ENCODE assay signal across 8 mouse cellular contexts in the genomic region with DNA sequence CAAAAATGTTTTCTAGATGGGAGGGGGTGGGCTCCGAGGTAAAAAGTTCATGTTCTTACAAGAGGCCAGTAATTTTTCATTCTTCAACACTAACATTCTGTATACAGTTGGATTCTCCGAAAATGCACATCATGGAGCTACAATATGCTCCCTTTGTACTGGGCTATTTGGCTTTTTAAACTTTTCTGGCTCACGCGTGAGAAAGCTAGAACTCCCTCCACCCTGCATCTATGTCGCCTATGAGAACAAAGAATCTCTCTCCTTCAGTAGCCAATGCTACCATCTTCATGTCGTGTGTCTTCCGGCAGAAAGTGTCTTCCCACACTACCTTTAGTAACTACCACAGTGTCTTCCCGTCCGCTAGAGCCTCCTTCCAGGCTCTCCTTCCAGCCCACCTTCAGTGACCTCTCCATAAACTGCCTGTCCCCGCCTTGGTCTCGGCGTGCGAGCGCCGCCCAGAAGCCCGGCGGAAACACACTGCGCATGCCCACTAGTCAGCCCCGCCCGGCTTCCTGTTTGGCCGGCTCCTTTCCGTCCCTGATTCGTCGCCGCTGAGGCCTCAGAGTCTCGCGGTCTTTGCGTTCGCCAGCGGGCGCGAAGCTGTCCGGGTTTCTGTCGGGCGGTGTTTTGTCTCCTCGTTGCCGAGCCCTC. TPM values are rescaled to one million over a fixed set of nuclear protein-coding genes. Genes with fewer than 3 reads are reported as not detected.
A peak's percentile ranks its signal among the peaks of the same experiment; 100 is the strongest.
DNase-seq lines count a peak whose midpoint lies in the region; ATAC-seq and TF ChIP-seq lines count a peak whose summit lies in the region.

A gene (plus strand): TSS at position 529 of the 651 bp plus-strand sequence.

- H3K27ac ChIP-seq in hindbrain, embryonic 13.5 days, result peak within 1 kb of the TSS; percentile 96

- peak within 1 kb of the TSS; percentile 79 for H3K4me3 ChIP-seq in hindbrain, embryonic 13.5 days

- peak within 1 kb of the TSS; percentile 95 for H3K9ac ChIP-seq in hindbrain, embryonic 13.5 days

- no peak for TF ChIP-seq CTCF in Patski (IDR thresholded peaks at IDR 0.05)

- H3K4me1 ChIP-seq in hindbrain, embryonic 13.5 days (replicated peaks), result peaks cover 25% of the 10 kb centered on the region

- no peaks in the 10 kb centered on the region for H3K9me3 ChIP-seq in hindbrain, embryonic 13.5 days

- peak within 1 kb of the TSS; percentile 65 for H3K4me2 ChIP-seq in hindbrain, embryonic 13.5 days

- peak; percentile 85 for DNase-seq in Patski (ENCODE audit: low read depth, low spot score)
- peak; percentile 97 for DNase-seq in cerebellum, postnatal 14 days
- DNase-seq in frontal cortex, postnatal 14 days (ENCODE audit: low spot score in 2 of 2), result peak; percentile 94 to 95
- peak; percentile 89 to 91 for DNase-seq in layer of hippocampus, postnatal 25 days (ENCODE audit: extremely low spot score in 1 of 2, low spot score in 1 of 2)
- DNase-seq in lung, postnatal 25 days (ENCODE audit: low spot score), result peak; percentile 98
- DNase-seq in retina, embryonic 14.5 days (ENCODE audit: low spot score), result peak; percentile 98
- peak; percentile 97 for DNase-seq in thymus, postnatal 4 days

- peak; percentile 100 for ATAC-seq in Patski
- peak; percentile 100 for ATAC-seq in hindbrain, embryonic 13.5 days (ENCODE audit: low FRiP score)

- H3K27me3 ChIP-seq in Patski, result no peaks in the 10 kb centered on the region
- H3K27me3 ChIP-seq in hindbrain, embryonic 13.5 days, result no peaks in the 10 kb centered on the region

- 2% methylated on average over 37 of the region's 37 CpGs for WGBS in hindbrain, embryonic 13.5 days

- peaks cover 19% of the 10 kb centered on the region for H3K36me3 ChIP-seq in hindbrain, embryonic 13.5 days

- CTCF ChIA-PET in Patski (lab: Charles Lee), result no interaction called here

- POLR2A ChIA-PET in Patski (lab: Charles Lee), result no interaction called here

- in situ Hi-C loops in Patski (cut with MboI; ENCODE audit: low pct_unique_long_range_greater_than_20kb), result no loop called here

RNA-seq across cellular contexts. Expression of the gene that starts here (rescaled TPM):
- polyA plus RNA-seq in Patski (2021), result 63.7 TPM
- 127 and 139 TPM in 2 replicates for polyA plus RNA-seq in hindbrain, embryonic 13.5 days (2015; fragmentation: Nextera tagmentation; extraction: Ambion mirVana)
- total RNA-seq in layer of hippocampus, postnatal 25 days (2021), result 10 to 100 TPM; 38.6 to 50.0 TPM

Comparison
In these comparisons a context has a peak if more than half of its experiments do, and no peak if none do; other contexts are left out.
1. Peak in every context shown above with its lines: DNase-seq, ATAC-seq, H3K4me3 ChIP-seq and H3K27ac ChIP-seq.